Mouse (Mus musculus): Measurements from ENCODE around the gene Gnl3.

Gene Gnl3

DNA sequence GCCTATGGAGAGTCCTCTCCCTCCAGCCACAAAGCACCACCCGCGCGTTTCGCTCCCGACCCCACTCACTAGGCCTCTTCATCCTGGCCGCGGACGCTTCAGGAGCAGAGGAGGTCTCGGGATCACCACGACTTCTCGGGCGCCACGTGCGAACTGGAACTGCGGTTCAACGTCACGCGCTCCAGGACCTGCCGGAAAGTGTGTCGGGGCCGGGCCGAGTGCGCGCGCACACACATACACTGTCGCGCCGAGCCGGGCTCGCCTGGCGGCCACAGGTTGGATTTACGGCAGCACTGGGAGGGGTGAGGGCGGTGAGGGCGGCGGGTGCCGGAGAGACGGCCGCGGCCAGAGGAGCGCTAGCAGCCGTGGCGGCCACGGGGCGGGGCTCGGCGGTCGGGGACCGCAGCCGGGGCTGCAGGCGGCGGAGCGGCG is at the start of gene Gnl3, which contains the start of gene Pbrm1:
Gene Gnl3, minus strand, starts transcription at position 293 of the 432 bp plus-strand sequence.
Gene Pbrm1, plus strand, starts transcription at position 279 of the 432 bp plus-strand sequence.
- peak; percentile 97 for DNase-seq (ENCODE audit: extremely low spot score)

GRCm38 (mm10) chr14:31062277-31062676 is 43.3 kb upstream of the Gnl3 start:
- DNase-seq (ENCODE audit: extremely low spot score), result no peak

GRCm38 (mm10) chr14:31045817-31046216 is 26.9 kb upstream of the Gnl3 start:
- no peak for DNase-seq (ENCODE audit: extremely low spot score)

DNA sequence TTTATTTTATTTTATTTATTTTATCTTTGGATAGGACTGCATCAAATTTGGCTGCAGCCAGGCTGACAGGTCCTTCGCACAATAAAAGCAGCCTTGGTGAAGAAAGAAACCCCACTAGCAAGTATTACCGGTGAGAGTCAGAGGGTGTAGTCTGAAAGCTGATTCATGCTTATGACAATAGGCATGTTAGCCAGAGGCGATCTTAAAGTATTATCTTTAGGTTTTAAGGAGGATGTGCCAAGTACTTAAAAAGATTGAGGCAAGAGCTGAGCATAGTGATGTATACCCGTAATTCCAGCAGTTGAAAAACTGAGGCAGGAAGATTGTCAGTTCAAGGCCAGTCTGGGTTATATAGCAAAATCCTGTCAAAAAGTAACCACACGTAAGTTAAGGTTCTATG is 26.3 kb upstream of the Gnl3 start:
- no peak for DNase-seq (ENCODE audit: extremely low spot score)

GRCm38 (mm10) chr14:31025785-31026184 is 6.8 kb upstream of the Gnl3 start:
- DNase-seq (ENCODE audit: extremely low spot score), result no peak

GRCm38 (mm10) chr14:31022579-31022978 is 3.6 kb upstream of the Gnl3 start:
- no peak for DNase-seq (ENCODE audit: extremely low spot score)

DNA sequence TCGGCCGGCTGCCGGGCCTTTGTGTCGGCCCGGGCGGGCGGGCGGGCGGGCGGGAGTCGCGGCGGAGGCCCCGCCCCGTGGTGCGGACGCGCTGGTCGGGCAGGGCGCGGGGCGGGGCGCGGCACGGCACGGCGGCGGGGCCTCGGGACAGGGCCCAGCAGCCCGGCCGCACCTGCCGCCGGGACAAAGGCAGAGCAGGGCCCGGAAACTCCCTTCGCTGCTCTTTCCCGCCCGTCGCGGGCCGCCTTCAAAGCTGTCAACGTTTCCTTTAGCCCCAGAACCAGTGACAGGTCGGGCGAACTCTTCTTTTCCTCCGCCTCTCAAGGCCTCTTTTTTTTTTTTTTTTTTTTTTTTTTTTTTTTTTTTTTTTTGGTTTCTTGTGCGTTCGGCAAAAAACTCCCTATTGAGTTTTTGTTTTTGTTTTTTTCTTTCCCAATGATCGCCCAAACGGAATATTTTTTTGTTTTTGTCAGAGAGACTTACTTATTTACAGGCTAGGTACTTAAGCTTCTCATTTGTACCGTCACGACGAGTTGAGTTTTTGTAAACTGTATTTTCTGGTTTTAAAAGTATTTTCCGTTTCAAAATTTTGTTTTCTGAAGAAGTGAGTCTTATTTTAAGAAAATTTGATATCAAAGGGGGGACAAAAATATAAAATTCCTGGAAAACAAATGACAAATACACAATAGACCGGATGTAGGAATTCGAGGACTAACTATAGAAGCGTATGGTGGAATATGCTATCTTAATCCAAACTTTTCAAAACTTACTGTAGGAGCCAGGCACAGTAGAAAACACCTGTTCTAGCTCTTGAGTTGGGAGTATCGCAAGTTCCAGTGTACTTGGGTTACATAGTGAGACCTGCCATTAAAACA is 616 bp upstream of the Gnl3 start:
- DNase-seq (ENCODE audit: extremely low spot score), result no peak

GRCm38 (mm10) chr14:31017854-31018253 is 1.1 kb downstream of the Gnl3 start:
- peak; percentile 46 for DNase-seq (ENCODE audit: extremely low spot score)

DNA sequence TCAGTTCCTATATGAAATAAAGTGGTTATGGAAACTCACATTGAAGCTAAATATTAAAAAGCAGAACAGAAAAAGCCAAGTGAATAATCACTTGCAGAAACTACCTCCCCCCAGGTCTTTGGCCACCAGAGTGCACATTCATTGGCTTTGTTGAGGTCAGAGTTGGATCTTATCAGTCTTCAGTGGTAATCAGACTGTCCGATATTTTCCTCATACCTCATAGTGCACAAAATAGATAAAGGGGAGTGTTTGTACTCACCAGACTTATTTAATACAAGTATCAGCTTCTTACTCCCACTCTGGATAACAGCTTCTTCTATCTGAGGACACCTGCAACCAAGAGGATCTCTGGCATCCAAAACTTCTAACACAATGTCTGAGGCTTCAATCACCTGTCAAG is 2.9 kb downstream of the Gnl3 start:
- DNase-seq (ENCODE audit: extremely low spot score), result no peak

GRCm38 (mm10) chr14:31013928-31014327 is 5.0 kb downstream of the Gnl3 start:
- DNase-seq (ENCODE audit: extremely low spot score), result no peak

GRCm38 (mm10) chr14:31011588-31011987 is 7.4 kb downstream of the Gnl3 start:
- peak; percentile 12 for DNase-seq (ENCODE audit: extremely low spot score)

GRCm38 (mm10) chr14:31006779-31007178 is 12.2 kb downstream of the Gnl3 start:
- no peak for DNase-seq (ENCODE audit: extremely low spot score)

- DNase-seq (ENCODE audit: extremely low spot score), result no peak
Measured at GRCm38 (mm10) chr14:31004527-31004926, 14.4 kb downstream of the Gnl3 start.

DNA sequence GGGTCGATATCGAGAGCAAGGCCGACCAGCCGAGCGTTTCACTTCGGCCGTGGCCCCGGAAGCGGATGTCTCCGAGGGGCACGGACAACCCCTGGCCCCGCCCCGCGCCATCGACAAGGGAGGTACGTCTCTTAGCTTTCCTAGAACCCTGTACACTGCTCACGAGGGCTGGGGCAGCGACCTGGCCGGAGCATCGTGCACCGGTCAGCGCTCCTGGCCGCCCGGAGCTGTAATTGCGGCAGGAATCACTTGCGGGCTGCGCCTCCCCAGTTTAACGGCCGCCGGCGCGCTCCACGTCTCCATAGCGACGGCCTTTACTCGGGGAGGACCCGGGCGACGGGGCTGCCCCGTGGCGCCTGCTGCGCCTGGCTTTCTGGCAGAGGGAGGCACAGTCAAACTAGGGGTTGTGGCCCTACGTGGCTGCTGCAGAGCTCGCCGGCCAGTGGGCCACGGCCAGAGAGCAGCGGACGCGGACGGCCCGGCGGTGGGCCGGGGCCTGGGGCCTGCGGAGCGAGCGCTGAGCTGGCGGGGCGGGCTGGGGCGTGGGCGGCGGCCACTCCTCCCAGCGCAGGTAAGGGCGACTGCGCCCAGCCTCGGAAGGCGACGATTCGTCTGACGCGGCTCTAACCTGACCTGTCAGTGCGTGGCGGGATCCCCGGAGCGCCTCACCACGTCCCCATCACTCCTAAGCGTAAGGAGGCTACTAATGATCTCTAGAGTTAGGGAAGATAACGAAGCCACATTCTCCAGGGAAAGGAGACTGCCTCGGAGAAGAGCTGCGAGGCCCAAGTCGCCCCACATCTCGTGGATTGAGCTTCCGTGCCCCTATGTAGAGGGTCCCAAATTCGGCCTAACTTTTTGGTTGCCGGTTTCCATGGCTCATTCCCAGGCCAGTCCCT is 17.4 kb downstream of the Gnl3 start, which contains the start of the genes Glt8d1 and Spcs1:
Gene Glt8d1, plus strand, starts transcription at position 94 of the 899 bp plus-strand sequence.
Gene Spcs1, minus strand, starts transcription at position 366 of the 899 bp plus-strand sequence.
- DNase-seq (ENCODE audit: extremely low spot score), result peak; percentile 90

DNA sequence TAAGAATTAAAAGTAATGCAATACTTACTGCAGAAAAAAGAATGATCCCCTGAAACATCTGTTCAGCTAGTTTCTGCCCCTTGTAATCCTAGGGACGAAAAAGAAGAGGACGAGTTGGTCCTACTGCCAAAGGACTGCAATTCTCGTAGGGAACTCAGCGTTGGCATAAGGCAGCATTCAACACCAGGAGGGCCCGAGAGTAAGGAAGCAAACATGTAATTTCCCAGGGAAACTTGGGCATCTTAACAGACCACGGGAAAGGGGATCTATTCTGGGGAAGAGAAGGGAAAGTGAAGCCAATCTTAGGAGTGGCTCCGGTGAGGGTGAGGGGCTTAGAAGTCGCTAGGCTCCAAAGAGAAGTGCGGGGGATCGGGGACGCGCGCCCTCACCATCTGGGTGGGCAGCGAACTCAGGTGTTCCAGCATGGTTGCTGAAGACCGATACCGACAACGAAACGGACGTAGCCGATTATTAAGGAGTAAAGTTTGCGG is 18.1 kb downstream of the Gnl3 start:
- DNase-seq (ENCODE audit: extremely low spot score), result no peak

GRCm38 (mm10) chr14:31000356-31000755 is 18.6 kb downstream of the Gnl3 start:
- no peak for DNase-seq (ENCODE audit: extremely low spot score)

- DNase-seq (ENCODE audit: extremely low spot score), result no peak
Measured at GRCm38 (mm10) chr14:30996417-30996816, 22.5 kb downstream of the Gnl3 start.

GRCm38 (mm10) chr14:30976222-30976621 is 42.7 kb downstream of the Gnl3 start:
- DNase-seq (ENCODE audit: extremely low spot score), result no peak

DNA sequence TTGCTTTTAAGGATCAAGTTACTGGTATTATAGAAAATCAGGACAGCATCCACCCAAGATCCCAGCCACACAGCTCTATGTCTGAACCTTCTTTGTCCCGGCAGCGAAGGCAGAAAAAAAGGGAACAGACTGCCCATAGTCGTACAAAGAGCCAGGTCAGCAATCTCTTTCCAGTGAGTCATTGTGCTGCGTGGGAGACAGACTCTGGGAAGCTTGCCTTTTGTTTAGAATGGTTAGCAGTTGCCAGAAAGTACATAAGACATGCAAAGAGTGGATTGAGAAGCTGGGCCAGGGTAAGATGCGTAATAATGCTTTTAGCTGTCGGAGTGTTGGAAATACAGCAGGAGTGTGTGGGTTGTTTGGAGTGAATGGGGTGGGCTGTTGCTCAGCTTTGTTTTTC is 44.7 kb downstream of the Gnl3 start:
- DNase-seq (ENCODE audit: extremely low spot score), result no peak

Measured in embryo, embryonic 9.5 days (tissue).